Comparison of ENCODE assay signal across 5 mouse cellular contexts in genomic region chr5:122880241-122880980, GRCm38 (mm10).
"Had no signal": no experiment of that assay in that cellular context is flagged by ENCODE, and none has a peak within 500 bp of the region (broad histone marks: within the 10 kb centered on the region; RNA-seq: fewer than 3 reads in every experiment).

No protein-coding gene starts in this region.

- H3K4me2 ChIP-seq: limb, embryonic 12.5 days; neural tube, embryonic 12.5 days; stomach, embryonic 15.5 days had no signal

- H3K9me3 ChIP-seq: limb, embryonic 12.5 days; neural tube, embryonic 12.5 days; stomach, embryonic 15.5 days had no signal

- H3K4me3 ChIP-seq: layer of hippocampus, adult 2 months; limb, embryonic 12.5 days; neural tube, embryonic 12.5 days; stomach, embryonic 15.5 days had no signal

- H3K4me1 ChIP-seq: limb, embryonic 12.5 days; neural tube, embryonic 12.5 days had no signal

- H3K27me3 ChIP-seq: limb, embryonic 12.5 days; neural tube, embryonic 12.5 days; stomach, embryonic 15.5 days had no signal

- H3K27ac ChIP-seq: layer of hippocampus, adult 2 months; limb, embryonic 12.5 days; liver, embryonic 14.5 days; neural tube, embryonic 12.5 days; stomach, embryonic 15.5 days had no signal

- H3K9ac ChIP-seq: limb, embryonic 12.5 days; liver, embryonic 14.5 days; neural tube, embryonic 12.5 days; stomach, embryonic 15.5 days had no signal
